Mouse (Mus musculus): ENCODE data around the gene Dop1b. TPM values are rescaled to one million over a fixed set of nuclear protein-coding genes. Genes with fewer than 3 reads are reported as not detected.
A peak's percentile ranks its signal among the peaks of the same experiment; 100 is the strongest.

The Dop1b gene
- total RNA-seq, 1 experiment from 2014 or later, result 15.3 TPM

DNA sequence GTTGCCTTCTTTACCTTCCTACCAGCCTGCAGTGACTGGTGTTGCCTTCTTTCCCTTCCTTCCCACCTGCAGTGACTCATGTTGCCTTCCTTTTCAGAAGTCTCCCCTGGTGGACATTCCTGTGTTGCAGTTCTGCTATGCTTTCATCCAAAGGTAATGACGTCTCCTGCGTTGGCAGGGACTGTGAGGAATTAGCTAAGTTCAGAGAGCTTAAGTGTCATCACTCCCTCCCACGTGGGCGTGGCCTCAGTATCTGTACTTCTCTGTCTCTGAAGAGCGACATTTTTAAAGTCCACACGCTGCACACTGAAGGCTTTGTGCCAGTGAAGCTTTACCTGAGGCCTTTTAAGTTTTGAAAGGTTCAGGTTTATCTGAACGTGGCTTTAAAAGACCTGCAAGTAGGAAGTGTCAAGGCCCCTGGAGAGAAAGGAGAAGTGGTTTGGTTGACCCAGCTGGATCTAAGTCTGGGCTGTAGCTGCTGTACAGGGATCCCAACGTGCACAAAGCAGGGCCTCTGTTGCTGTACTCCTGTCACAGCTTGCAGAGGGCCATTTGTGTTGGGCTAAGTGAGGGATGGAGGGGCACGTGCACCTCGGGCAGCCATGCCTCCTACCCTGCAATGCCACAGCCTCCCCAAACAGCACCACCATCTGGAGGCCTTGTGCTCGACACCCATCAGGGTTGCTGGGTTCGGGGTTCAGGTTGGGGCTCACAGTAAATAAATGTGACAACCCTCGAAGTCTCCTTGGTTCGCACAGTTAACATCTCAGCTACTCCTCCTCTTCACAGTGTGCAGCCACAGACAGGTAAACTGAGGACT lies 69.2 kb downstream of the Dop1b start:
- ATAC-seq (replicated peaks; ENCODE audit: insufficient number of reproducible peaks, low FRiP score, low TSS enrichment, poor library complexity, severe bottlenecking), result peak; percentile 56

DNA sequence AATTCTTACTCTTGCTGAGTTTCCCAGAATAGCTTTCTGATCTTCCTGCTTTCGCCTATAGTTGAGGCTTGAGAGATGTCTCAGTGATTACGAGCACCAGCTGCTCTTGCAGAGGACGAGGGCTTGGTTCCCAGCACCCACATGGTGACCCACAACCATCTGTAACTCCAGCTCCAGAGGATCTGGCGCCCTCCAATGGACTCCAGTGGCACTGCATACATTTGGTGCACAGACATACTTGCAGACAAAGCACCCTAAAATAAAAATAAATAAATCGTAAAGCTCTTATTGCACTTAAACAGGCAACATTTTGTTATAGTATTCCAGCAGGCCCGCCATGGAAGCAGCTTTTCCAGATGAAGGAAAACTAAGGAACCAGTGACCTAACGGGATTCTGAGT lies 72.5 kb downstream of the Dop1b start:
- ATAC-seq (replicated peaks; ENCODE audit: insufficient number of reproducible peaks, low FRiP score, low TSS enrichment, poor library complexity, severe bottlenecking), result no peak

DNA sequence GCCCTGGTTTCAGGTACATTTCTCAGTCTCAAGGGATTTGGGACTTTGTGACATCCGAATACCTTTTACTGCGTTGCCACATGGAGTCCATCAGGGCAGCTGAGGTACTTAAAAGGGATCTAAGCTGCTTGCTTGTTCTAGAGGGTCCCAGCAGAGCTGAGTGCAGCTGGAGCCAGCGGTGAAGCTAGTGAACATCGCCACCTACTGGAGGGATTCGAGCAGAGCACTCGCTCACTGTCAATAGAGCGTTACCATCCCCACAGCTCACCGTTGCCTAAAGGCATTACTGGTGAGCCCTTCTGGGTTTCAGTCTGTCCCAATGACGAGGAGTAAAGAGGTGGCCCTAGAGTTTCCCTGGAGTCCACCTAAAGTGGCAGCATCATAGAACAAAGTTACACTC lies 74.1 kb downstream of the Dop1b start:
- ATAC-seq (replicated peaks; ENCODE audit: insufficient number of reproducible peaks, low FRiP score, low TSS enrichment, poor library complexity, severe bottlenecking), result 0 out of 2 replicates have a peak, but pooled peaks have one; percentile 27

DNA sequence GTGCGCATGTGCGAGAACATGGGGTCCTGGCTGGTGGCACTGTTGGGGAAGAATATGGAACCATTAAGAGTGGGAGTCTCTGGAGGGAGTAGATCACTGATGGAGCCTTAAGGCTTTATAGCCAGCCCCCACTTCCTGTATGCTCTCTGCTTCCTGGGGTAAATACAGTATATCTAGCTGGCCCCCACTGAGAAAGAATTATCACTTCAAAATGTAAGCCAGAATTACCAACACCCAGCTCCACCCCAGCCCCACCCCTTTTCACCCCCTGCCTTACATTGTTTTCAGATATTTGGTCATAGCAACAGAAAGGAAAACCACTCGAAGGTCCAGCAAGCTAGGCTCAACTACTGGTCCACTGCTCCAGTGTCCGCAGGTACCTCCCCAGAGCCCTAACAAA lies 76.7 kb downstream of the Dop1b start:
- ATAC-seq (replicated peaks; ENCODE audit: insufficient number of reproducible peaks, low FRiP score, low TSS enrichment, poor library complexity, severe bottlenecking), result no peak

DNA sequence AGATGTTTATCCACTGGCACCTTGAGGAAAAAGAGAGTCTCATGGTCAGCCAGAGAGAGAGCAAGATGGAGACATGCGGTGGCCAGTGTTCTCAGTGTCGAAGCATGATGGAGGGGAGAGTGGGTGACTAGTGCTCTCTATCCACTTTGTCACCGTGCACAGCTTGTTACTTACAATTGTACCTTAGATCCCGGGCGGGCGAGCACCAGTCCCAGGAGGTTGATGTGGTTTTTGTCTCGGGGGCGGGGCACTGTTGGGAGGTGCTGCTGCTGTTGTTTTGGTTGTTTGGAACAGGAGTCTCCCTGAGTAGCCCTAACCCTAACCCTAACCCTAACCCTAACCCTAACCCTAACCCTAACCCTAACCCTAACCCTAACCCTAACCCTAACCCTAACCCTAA lies 77.2 kb downstream of the Dop1b start:
- ATAC-seq (replicated peaks; ENCODE audit: insufficient number of reproducible peaks, low FRiP score, low TSS enrichment, poor library complexity, severe bottlenecking), result peak; percentile 53

DNA sequence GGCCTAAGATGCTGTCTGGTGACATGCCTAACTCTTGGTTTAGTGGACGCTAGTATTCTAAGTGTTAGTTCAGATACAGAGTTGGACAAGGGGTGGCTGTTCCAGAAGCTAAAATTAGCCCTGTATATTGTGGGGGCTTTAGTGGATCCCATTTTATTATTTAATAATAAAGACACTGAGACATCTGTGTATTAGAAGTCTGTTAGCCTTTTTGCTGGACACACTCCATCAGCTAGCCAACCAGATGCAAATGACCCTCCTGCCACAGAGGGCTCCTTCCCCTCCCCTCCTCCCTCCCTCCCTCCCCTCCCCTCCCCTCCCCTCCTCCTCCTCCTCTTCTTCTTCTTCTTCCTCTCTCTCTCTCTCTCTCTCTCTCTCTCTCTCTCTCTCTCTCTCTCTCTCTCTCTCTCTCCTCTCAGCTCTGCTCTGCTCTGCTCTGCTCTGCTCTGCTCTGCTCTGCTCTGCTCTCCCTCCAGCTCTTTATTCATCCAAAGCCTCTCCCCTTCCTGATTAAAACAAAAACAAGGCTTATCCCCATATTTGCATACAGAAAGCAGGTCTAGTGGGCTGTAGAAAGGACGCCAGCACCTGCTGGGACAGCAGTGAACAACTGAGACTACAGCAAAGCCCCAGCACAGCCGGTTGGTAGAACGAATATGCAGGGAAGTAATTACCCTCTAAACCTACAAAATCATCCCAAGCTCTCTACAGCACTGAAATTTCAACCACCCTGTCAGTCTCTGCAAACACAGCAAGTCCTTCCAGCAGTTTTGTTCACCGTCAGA lies 78.5 kb downstream of the Dop1b start:
- no peak for ATAC-seq (replicated peaks; ENCODE audit: insufficient number of reproducible peaks, low FRiP score, low TSS enrichment, poor library complexity, severe bottlenecking)

DNA sequence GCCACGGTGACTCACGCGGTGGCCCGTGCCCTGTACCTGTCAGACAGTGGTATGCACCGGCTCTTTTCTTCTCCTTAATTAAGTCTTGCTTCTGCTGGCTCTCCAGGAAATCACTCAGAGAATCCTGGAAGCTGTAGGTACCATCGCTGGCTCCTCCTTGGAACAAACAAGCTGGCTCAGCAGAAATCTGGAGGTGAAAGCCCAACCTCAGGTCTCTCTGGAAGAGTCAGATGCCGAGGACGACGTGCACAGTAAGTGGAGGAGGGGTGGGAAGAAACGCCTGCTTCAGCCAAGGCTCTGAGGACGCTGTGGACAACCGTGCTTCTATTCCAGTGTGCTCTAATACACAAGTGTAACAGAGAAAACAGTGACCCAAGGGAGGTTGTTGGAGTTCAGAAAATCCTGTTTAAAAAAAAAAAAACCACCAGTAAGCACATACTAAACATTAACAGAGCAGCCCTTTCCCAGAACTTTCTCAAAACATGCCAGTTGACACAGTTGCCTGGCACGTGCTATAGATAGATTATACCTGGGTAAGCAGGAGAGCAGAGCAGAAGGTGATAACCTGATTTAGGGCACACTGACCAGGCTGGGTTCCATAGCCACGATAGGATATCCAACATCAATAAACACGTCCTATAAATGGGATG lies 81.4 kb downstream of the Dop1b start:
- ATAC-seq (replicated peaks; ENCODE audit: insufficient number of reproducible peaks, low FRiP score, low TSS enrichment, poor library complexity, severe bottlenecking), result no peak

DNA sequence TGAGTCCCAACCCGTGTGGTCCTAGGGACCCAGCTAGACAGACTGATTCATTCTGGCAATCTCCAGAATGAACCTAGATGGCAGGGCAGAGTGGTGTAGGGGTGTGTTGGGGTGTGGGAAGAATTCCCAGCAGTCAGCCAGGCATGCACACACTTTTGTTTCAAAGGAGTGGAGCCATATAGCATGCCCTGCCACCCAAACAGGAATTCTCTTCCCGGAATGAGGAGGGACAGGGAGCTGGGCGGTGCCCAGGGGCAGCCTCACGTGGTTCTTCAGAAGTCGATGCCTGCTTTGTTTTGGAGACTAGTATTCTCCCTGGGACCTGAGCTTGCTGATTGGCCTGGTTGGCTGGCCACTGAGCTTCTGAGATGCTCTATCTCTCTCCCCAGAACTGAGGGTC lies 83.1 kb downstream of the Dop1b start:
- no peak for ATAC-seq (replicated peaks; ENCODE audit: insufficient number of reproducible peaks, low FRiP score, low TSS enrichment, poor library complexity, severe bottlenecking)

DNA sequence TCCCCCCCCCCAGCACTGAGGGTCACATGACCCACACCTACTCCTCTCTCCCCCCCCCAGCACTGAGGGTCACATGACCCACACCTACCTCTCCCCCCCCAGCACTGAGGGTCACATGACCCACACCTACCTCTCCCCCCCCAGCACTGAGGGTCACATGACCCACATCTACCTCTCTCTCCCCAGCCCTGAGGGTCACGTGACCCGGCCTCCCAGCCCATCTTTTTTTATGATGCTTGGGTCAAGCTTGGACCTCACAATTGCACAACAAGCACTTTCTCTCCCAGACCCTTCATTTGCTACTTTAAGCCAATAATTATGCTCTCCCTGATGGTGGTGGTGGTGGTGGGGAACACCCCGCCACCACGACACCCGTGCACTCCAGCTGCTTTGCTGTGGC lies 83.7 kb downstream of the Dop1b start:
- no peak for ATAC-seq (replicated peaks; ENCODE audit: insufficient number of reproducible peaks, low FRiP score, low TSS enrichment, poor library complexity, severe bottlenecking)

DNA sequence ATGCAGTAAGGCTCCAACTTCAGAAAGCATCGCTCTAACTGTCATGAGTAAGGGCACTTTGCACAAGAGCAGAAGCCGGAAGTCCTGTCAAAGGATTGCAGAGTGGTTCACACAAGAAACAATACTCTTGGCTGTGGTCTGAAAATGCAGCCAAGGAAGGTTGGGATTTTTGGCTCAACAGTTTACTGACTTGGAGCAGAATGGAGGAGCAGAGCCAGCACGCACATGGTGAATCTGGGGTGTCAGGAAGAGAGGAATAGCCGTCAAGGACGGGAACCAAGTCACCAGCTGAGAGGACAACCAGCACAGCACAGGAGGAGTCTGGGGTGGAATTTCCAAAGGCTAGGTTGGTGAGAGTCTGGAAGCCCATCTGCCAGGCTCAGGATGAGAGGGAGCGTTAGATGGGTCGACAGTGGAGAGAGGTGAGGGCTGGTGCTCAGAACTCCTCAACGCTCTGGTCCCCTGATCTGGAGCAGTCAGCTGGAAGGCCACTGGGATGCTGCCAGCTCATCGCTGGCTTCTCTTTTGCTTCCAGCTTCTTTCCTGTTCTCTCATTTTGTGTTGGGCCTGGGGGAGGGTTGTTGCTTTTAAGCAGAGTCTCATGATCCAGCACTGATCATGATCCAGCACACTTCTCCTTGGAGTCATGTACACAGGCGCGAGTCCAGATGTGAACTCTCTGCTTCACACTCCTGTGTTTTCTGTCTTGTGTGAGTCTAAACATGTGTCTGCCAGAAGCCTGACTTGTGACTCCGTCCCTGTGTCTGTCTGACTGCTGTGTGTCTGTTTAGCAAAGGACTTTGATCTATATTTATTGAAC lies 85.5 kb downstream of the Dop1b start:
- ATAC-seq (replicated peaks; ENCODE audit: insufficient number of reproducible peaks, low FRiP score, low TSS enrichment, poor library complexity, severe bottlenecking), result no peak

DNA sequence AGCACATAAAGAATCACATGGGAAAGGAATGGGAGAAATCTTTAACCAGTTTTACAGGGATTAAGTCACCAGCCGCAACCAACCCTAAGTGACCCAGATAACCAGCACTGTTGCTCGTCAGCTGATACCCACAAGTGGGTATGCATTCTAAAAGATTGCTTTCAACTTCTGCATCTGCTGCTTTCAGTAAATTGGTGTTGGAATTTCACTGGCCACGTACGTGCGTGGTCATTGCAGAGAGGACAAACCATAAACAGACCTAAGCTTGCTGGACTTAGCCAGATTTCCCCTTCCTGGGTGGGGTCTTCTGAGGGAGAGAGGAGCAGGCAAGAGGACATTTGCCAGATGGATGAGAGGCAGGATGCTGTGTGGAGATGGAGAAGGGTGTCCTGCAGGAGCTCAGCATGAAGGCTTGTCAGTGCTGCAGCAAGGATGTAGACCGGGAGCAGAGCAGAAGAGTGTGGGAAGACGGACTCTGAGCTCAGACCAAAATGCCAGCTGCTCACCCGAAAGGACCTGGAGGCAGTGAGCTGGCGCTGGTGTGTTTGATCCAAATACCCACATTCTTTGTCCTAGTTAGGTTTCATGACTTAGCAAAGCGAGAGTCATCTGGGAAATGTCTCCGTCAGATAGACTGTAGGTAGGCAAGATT lies 86.3 kb downstream of the Dop1b start:
- no peak for ATAC-seq (replicated peaks; ENCODE audit: insufficient number of reproducible peaks, low FRiP score, low TSS enrichment, poor library complexity, severe bottlenecking)

DNA sequence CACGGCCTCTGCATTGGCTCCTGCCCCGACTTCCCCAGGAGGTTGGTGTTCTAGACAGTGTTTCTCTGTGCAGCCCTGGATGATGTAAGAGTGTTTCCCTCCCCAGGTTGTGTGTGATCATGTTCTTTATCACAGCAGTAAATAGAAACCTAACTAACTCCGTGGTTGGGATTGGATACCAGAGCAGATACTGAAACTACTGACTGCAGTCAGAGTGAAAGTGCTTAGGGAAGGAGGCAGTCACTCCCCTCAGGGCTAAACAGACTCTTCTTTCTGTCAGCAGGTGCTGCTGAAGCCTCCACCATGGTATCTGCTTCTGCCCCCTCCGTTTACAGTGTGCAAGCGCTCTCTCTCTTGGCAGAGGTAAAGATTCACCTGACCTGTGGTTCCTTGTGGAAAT lies 86.9 kb downstream of the Dop1b start:
- no peak for ATAC-seq (replicated peaks; ENCODE audit: insufficient number of reproducible peaks, low FRiP score, low TSS enrichment, poor library complexity, severe bottlenecking)

DNA sequence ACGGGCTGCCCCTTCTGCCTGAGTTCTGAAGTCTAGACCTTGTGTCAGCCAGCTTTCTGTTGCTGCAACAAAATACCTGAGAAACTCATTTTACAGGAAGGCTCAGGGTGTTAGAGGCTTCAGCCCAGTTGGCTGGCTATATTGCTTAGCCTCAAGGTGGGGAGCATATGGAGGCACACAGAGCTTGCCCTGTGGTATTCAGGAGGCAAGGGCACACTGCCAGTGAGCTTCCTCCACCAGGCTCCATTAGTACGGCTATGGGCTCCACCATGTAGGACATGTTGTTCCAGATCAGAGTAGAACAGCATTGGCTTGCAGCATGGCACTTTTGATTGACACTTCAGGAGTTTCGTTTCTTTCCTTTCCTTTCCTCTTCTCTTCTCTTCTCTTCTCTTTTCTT lies 87.4 kb downstream of the Dop1b start:
- no peak for ATAC-seq (replicated peaks; ENCODE audit: insufficient number of reproducible peaks, low FRiP score, low TSS enrichment, poor library complexity, severe bottlenecking)

DNA sequence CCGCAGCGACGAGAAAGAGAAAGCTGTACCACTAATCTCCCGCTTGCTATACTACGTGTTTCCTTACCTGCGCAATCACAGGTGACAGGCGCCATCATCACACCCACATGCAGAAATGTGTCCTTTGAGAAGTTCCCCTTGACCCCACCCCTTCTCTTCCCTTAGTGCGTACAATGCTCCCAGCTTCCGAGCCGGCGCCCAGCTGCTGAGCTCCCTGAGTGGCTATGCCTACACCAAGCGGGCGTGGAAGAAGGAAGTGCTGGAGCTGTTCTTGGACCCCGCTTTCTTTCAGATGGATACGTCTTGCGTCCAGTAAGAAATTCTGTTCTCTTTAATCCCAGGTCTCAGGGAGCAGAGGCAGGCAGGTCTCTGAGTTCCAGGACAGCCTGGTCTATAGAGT lies 88.2 kb downstream of the Dop1b start:
- no peak for ATAC-seq (replicated peaks; ENCODE audit: insufficient number of reproducible peaks, low FRiP score, low TSS enrichment, poor library complexity, severe bottlenecking)

DNA sequence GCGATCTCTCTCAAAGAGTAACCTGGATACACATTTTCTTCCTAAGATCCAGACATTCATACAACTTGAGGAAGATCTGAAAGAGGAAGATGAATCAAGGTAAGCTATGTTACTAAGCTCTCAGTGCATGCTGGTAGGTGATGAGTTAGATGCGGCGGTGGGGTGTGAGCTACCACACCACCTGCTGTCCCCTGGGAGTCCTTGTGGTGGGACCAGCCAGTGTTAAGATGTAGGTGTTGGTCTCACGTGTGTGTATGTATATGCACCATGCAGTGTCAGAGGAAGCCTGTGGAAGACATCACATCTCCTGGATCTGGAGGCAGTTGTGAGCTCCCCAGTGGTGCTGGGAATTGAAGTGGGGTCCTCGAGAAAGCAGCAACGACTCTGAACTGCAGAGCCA lies 95.5 kb downstream of the Dop1b start:
- no peak for ATAC-seq (replicated peaks; ENCODE audit: insufficient number of reproducible peaks, low FRiP score, low TSS enrichment, poor library complexity, severe bottlenecking)

DNA sequence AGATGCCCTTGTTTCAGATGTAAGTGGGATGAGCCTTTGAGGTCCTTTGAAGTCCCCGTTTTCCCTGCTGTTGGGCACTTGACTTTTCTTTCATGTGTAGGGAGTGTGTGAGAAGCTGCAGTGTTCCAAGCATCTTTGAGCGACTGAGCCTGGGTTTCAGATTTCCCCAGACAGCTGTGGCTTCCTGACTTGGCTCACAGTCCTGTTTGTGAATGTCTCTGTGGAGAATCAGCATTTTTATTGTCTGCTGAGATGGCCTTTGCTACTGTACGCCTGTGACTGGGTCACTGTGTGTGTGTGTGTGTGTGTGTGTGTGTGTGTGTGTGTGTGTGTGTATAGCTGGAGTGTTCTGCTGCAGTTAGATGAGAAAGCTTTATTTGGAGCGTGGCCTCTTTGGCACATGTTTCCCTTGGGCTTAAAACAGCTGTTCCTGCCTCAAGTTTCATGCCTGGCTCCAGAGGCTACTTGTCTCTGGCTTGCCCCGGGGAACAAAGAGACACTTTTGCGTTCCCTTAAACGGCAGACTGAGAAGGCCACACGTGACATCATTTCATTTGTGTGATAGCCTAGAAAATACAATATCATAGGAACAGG lies 96.4 kb downstream of the Dop1b start:
- no peak for ATAC-seq (replicated peaks; ENCODE audit: insufficient number of reproducible peaks, low FRiP score, low TSS enrichment, poor library complexity, severe bottlenecking)

DNA sequence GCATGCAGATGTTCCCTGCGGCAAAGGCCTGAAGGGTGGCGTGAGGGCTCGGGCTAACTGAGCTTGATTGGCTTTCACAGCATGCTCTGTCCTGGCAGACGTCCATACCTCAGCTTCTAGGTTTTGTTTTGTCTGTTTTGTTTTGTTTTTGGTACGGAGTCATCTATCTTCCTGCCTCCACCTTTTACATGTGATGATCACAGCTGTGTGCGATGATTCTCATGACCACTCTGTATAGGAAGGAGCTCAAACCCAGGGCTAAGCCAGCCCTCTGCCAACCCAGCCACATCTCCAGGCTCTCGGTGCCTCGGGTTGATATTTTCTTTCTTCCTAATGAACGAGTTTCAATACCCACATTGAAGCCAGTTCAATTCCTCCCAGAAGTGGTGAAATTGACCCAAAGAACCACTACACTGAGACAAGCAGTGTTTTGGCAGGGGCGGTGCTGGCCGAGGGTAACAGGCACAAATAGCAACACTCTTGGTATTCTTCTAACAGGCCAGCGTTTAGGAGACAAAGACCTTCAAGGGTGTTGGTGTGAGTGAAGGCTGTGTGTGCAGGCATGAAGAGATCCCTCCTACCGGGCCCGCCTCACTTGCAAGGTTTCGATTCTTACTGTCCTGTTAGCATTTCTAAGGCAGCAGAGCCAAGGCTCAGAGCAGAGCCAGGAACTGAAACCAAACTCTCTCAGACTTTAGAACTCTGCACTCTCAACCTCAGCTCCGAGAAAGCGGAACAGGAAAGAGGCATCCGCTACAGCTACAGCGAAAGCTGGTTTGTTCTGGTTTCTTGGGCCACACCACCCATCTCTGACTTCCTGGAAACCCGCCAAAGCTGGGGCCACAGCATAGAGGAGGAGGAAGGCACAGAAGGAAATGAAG lies 104.4 kb downstream of the Dop1b start:
- peak; percentile 92 for ATAC-seq (replicated peaks; ENCODE audit: insufficient number of reproducible peaks, low FRiP score, low TSS enrichment, poor library complexity, severe bottlenecking)
